Mouse (Mus musculus) layer of hippocampus, postnatal 14 days (tissue): ENCODE measurements around the gene L3hypdh. TPM values are rescaled to one million over a fixed set of nuclear protein-coding genes. Genes with fewer than 3 reads are reported as not detected.

Experiments
- DNase-seq, 2 experiments: peaks; one replicate each; pipeline ENCODE4 v3.0.0; 2021 to 2022; ENCODE audit warnings: low spot score in 2 of 2, mixed read lengths in 1 of 2
- long read RNA-seq, 2 experiments: library from polyadenylated mRNA; stranded (forward); transcript quantifications; one replicate each; pipeline ENCODE4 v2.0.0; 2021
- total RNA-seq, 2 experiments: library from RNA; stranded (reverse); gene quantifications; 2 replicates each; pipeline ENCODE4 v1.2.3; 2021

L3hypdh gene
- 1 to 10 TPM; 4.5 to 5.0 TPM for total RNA-seq
- long read RNA-seq, experiment 1, partial matches to known transcripts: 2 of 6 reads
- long read RNA-seq, experiment 1, other reads (novel, unspliced or antisense): 1 of 6 reads
- long read RNA-seq, experiment 2, transcript L3hypdh-201 (5 exons, 1,831 nt): major isoform, 6 of 10 reads
- long read RNA-seq, experiment 2, partial matches to known transcripts: 0 of 10 reads
- long read RNA-seq, experiment 2, other reads (novel, unspliced or antisense): 4 of 10 reads

DNA sequence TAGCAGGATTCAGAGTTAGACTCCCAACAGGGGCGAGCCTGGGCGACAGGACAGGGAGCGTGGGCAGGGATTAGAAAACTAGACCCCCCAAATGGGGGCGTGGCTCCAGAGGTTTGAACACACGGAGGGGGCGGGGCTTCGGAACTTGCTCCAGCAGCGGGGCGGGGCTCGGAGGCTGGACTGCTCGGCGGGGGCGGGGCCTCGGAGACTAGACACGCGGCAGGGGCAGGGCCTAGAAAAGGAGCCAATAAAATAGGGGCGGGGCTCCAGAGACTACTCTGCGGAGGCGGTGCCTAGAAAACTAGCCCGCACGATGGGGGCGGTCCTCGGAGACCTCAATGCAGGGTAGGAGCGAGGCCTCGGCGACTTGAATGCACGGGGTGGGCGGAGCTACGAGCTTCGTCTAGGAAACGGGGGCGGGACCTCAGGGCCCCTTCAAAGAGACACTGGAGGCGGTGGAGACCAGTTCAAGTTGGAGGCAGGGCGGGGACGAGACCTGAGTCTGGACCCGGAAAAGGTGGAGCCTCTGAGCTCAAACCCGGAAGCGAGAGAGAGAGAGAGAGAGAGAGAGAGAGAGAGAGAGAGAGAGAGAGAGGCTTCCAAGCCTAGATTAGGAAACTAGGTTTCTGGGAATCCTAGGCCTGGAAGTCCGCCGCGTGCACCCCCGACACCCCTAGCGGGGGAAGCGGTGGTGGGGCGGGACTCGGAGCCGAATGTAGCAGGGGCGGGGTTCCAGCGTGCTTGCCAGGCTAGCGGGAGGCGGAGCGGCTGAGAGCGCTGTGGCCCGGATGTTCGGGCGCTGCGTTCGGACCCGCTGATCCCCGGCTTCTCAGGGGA is at the start of gene L3hypdh, which contains the start of gene Jkamp:
L3hypdh (minus strand) TSS at position 111 of the 837 bp plus-strand sequence.
Jkamp (plus strand) TSS at position 261 of the 837 bp plus-strand sequence.
- DNase-seq: peak; percentile 99

DNA sequence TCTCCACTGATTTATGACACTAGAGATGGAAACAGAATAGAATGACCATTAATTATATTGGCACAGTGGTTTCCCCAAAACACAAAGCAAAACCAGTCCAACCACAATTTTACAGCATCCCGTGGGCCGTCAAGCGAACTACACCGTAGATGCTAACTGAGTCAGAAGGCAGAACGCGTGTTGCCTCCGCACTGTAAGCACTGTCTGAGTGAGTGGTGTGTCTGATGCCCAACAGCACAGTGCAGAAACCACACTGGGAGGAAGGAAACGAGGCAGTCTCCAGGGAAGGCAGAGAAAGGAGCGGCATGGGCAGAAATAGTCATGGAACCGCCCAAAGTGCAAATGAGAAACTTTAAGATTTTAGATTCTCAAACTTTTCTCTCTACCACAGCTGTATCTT is 44.0 kb upstream of the L3hypdh start:
- DNase-seq: no peak

DNA sequence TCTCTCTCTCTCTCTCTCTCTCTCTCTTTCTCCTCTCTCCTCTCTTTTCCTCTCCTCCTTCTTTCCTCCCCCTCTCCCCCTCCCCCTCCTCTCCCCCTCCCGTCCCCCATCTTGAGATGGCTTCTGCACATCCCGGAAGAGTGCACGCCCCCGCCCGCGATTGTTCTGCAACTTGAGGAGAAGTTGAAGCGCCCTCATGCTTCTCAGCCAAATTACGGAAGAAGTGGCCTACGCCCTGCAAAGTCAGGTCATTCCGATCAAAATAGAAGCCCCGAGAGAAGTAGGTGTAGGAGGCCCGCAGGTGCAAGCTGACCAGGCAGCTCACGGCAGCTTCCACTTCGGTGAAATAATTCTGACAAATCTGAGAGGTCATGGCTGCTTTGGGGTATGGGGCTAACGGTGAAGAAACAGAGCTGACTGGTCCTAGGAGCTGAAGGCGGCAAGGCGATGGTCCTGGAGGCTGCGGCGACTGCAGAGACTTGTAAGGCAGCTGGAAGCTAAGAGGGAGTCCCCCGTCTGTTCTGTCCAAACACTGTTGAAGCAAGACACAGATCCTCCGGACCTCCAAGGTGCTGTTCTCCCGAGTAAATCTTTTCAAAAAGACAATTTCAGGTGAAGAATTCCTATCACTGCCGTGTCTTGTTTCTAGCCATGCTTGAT is 30.6 kb upstream of the L3hypdh start:
- no peak for DNase-seq

DNA sequence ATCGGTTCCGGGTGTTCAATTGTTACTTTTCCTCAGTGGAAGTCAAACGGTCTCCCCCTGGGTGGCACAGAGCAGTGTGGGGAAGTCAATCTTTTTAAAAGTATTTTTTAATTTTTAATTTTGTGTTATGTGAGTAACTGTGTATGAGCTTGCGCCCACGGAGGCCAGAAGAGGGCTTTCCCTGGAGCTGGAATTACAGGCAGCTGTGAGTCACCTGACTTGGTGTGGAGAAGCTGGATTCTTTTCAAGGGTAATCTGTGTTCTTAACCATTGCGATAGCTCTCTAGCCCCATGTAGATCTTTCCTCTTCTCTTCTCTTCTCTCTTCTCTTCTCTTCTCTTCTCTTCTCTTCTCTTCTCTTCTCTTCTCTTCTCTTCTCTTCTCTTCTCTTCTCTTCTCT is 29.9 kb upstream of the L3hypdh start:
- DNase-seq: no peak

DNA sequence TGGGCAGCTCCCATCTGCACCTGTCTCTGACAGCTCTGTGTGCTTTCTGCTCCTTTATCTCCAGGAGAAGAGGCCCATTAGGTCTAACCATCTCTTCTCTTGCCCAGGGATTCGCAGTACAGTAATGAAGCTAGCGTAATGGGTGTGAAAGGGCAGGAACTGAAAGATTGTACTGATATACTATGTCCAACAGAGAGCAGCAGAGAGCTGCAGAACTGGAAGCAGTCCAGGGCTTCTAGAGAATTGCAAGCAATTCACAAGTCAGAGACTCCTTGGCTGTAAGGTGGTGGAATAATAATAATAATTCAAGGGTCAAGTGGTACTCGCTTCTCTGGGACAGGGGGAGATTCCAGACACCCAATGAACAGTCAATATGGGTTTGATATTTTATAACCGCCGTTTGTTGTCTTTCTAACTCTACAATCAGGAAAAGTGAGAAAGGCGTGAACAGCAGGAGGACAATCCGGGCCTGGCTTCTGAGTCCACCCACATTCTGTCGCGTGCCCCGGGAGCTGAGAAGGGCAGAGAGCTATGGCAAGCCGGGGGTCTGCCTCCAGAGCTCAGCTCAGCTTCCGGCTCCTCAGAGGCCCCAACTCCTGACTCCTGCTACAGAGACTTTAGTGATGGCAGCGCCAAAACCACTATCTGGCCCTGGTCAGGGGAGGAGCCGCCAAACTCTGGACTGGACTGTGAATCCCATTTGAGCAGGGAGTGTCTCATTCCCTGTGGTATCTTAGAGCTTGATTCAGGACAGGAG is 19.5 kb upstream of the L3hypdh start:
- peak; percentile 69 to 86 for DNase-seq

DNA sequence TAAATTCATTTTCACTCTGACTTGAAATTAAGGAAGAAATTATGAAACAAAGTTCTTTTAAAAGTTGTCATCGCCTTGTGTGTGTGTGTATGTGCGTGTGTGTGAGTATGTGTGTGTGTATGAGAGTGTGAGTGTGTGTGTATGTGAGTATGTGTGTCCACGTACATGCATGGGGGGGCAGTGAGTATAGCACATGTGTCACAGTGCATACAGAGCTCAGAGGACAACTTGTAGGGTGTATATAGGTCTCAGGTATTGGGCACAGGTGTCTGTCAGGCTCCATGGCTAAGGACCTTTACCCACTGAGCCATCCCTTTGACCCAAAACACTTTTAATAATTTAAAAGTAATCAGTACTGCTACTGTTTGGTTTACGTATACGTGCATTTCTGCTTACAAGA is 18.8 kb upstream of the L3hypdh start:
- no peak for DNase-seq

DNA sequence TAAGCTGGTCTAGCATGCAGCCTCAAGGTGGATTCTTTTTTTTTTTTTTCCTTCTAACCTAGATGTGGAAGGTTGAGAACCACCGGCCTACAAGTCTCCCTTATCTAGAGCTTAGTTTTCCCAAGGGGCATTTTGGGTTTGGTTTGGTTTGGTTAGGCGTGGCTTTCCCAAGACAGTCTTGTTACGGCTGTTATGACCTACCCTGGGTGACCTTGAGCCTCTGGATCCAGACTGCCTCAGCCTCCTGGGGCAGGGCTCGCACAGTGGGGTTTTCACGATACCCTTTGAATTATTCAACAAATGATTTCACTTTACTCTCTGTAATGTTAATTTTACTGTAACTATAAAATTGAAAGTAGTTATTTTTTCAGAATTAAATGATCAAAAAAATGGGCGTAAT is 17.5 kb upstream of the L3hypdh start:
- no peak for DNase-seq

DNA sequence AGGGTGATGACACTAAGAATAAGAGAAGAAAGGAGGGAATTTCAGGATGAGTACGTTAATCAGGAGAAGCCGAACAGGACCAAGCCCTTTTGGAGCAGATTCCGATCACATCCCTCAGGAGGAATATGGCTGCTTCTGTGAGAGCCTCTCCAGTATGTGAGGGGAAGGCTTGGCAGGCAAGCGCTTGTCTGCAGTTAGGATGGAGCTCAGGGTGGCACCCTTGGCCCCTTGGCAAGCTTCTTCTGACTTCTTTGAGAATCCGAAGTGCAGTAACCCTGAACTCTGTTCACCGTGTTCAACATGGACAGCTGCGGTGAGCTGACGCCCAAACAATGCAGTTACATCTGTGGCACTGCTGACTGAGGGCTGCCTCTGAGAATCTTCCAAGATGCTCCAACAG is 11.7 kb upstream of the L3hypdh start:
- no peak for DNase-seq

DNA sequence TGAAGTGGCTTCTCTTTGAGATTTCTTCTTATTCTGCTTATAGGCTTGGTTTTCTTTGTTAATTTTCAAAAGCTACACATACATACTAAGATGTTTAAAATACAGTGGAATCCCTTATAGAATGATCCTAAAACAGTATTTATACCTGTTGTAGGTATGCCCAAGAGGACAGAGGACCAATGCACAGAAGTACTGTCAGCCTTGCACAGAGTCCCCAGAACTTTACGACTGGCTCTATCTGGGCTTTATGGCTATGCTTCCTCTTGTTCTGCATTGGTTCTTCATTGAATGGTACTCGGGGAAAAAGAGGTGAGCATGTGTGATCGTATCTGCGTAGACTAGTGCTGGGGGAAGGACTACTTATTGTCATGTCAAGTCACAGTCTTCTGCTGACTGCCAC is 4.6 kb upstream of the L3hypdh start:
- DNase-seq: no peak

DNA sequence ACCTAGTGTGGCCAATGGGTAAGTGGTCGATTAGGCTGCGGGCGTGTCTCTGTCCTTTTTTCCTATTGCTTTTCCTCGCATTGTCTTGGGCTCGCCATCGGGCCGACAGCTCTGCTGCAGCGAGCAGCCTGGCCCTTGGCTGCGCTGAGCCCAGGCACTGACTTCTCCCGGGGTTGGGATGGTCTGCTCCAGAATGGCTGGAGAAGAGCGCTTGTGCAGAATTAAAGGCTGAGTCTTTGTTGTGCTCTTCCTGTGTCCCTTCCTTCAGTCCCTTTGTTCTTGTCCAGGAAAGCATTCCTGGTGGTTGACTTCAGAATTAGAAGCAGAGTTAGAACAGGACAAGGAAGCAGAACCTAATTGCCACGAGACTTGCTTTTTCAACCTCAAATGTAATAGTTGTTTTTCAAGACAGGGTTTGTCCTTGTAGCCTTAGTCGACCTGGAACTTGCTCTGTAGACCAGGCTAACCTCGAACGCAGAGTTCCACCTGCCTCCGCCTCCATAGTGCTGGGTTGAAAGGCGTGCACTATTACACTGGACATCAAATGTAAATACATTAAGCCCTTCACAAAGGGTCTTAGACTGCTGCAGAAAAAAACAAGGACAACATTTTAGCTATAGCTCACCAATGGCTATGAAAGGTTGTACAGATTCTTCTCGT is 1.1 kb upstream of the L3hypdh start:
- no peak for DNase-seq

DNA sequence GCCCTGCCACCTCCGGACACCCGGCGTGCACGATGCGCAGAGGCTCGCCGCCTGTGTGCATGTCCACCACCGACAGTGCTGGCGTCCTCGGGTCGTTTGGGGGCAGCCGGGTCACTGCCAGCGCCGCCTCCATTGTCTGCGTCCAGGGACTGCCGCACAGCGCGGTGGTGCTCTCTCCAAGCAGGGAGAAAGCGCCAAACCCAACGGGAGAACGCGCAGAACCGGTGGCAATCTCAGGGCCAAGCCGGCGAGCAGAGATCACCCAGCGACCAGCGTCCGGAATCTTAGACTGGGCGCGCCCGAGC is 263 bp downstream of the L3hypdh start:
- DNase-seq: no peak

DNA sequence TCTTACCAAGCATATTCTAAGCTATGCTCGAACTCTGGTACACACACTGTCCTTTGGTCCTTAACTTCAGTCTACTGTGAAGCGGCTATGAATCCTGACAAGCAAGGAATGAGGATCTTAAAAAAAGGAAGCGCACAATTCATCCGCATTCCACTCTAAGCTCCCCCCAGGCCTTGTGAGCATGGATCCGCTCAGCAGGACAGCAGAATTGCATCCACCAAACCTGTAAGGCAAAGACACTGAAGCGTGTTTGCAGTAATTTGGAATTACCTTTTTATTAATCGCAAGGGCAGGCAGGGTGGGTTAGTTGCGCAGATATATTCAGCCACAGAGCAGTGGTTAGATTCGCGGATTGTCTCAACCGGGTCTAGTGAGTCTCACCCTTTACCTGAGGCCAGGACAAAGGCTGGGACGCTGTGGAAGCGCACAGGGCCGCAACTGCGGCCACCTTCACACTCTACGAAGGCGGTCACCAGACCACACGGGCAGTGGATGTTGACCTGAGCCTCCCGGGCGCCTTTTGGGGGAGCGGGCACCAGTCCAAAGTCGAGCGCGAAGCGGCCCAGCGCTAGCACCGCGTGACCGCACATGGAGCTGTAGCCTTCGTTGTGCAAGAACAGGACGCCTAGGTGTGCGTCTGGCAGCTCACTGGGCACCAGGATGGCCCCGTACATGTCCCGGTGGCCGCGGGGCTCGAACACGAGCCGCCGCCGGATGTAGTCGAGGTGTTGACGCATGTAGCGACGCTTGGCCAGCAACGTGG is 797 bp downstream of the L3hypdh start:
- no peak for DNase-seq

DNA sequence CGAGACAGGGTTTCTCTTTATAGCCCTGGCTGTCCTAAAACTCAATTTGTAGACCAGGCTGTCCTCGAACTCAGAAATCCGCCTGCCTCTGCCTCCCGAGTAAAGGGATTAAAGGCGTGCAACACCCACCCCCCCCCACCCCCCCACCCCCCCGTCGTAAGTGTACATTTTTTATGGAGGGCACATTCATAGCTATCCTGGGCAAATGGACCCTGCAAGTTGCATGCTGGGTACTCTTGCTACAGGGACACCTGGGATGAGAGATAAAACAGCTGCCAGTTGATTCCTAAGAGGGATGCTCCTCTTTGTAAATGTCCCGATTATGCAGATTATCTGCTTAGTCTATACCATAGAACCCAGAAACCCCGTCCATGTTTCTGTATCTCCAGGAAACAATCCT is 2.0 kb downstream of the L3hypdh start:
- no peak for DNase-seq

DNA sequence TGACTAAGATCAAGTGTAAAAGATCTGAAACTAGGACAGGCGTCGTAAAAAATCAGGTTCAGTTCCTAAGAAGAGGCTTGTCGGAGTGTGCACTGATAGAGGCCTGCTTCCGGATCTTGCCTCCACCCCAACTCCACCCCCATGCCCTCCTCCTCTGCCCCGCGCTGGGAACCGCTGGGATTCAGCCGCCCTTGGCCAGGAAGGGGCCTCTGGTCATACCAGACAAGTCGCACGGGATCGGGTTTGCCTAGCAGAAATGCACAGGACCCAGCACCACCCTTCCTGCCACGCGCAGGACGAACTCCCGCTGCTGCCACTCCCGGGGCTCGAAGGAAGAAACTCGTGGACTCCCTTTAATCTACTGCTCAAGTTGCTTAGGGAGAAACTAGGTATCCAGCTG is 2.9 kb downstream of the L3hypdh start:
- DNase-seq: no peak

DNA sequence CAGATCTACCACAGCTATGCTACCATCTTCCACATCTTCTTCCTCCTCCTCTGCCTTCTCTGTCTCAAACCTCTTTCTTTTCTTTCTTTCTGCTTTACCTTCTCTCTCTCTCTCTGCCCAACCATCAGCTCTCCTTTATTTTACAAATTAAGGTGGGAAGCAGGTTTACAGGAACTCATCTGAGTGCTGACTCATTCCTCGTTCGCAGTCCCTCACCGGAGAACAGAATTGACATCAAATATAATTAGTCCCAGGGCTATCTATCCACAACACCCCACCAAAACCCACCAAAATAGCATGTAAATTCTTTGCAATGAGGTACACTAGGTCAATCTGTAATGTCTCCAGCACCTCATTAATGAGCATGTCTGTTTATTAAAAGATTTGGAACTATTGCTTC is 3.3 kb downstream of the L3hypdh start:
- DNase-seq: no peak

DNA sequence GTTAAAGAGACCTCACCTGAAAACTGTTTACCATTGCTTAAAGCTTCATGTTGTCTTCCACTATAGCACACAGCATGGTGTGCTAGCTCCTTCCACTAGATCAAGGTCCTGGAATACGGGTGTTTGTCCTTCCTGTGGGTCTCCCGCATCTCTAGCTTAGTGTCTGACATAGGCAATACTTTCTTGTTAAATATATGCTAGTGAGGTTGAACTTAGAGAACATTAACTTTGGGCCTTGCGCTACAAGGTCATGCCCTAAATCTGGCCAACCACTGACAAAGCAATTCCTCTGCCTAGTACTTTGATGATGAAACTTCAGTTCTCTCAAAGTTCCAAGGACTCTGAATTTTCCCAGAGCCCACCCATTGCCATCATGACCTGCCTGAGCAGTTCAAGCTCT is 7.0 kb downstream of the L3hypdh start:
- DNase-seq: no peak

DNA sequence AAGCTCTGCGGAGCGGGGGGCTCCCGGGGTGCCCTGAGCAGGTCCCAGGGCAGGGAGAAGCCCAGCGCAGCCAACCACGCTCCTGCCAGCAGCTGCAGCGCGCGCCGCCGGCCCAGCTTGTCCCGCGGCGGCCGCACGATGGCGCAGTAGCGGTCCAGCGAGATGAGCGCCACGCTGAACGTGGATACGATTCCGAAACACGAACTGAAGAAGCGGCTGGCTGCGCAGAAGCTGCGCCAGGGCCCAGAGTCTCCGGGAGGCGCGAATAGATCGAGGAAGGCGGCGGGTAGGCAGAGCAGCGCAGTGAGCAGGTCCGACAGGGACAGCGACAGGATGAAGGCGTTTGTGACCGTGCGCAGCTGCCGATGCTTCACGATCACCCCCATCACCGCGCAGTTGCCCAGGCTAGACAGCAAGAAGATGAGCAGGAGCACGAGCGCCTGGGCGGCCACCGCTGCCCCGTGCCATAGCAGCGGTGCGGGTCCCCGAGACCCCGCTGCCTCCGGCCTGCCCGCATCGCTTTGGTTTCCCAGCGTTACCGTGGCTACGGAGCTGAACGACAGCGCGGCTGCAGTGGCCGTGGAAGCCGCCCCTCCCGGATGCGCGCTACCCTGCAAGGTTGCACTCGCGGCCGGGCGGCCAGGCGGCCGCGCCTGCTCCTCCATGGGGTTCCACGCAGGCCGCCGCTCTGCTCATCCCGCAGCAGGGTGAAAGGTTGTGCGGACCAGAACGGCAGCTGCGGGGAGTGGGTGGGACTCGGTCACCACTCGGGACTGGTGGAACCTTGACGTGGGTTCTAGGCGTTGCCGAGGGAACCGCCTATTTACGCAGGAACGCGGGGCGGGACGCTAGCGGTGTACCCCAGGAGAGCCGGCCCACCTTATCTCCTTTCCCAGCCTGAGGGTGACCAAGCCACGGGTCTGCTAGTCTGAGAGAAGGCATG is 14.6 kb downstream of the L3hypdh start, which contains the start of gene Gpr135:
Gpr135 (minus strand) TSS at position 799 of the 943 bp plus-strand sequence.
- peak; percentile 87 to 89 for DNase-seq

DNA sequence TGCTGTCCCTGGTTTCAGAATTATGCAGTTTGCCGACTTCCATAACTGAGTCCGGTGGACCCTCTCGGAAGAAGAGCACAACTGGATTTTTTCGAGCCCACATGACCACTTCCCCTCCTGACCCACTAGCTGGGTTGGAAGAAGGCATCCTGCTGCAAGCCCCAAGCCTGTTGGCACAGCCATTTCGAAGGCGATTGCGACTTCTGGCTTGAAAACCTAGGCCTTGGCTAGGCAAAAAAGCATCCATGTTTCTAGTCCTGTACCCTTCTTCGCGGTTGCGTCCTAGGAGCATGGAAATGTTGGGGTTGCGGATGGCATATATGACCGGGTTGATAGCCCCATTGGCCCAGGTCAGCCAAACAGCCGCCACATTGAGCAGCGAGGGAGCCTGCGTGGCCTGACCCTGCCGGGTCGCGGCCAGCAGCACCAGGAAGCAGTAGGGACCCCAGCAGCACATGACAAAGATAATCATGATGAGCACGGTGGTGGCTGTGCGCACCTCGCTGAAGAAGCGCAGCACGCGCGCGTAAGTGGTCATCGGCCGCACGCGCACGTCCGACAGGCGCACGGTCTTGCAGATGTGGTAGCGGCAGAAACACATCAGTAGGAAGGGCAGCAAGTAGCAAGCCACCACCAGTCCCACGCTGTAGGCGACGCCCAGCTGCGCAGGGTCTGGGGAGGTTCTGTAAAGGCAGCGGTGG is 15.5 kb downstream of the L3hypdh start:
- DNase-seq: peak in 1 of 2 experiments; percentile 9
